Mouse (Mus musculus) urinary bladder, postnatal 36 days (tissue): ENCODE data around the gene Fam229a.

Experiments
- DNase-seq, 2 experiments: peaks; one replicate each; pipeline ENCODE4 v3.0.0; 2022; ENCODE audit warnings: low spot score in 2 of 2, mixed read lengths in 1 of 2

Fam229a gene

GRCm38 (mm10) chr4:129495672-129496562 is 4.9 kb downstream of the Fam229a start:
- no peak for DNase-seq

DNA sequence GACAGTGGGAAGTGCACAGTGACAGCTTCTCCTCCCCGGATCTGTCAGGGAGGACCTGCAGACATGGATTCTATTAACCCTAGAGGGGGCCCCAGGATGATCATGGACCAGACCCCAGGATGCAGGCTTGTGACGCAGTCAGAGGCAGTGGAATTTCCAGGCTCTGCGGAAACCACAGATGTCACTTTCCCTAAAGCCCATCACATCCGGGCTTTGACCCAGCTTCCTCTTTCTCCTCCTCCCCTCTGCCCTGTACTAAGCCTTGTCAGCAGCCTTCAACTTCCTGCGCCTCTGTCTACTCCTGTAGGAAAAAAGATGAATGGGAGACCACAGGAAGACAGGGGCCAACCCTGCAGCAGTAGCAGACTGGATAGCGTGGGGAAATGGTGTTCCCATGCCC is 5.6 kb downstream of the Fam229a start:
- DNase-seq: no peak

GRCm38 (mm10) chr4:129498941-129499340 is 8.0 kb downstream of the Fam229a start:
- DNase-seq: no peak

GRCm38 (mm10) chr4:129500017-129500416 is 9.0 kb downstream of the Fam229a start:
- no peak for DNase-seq

DNA sequence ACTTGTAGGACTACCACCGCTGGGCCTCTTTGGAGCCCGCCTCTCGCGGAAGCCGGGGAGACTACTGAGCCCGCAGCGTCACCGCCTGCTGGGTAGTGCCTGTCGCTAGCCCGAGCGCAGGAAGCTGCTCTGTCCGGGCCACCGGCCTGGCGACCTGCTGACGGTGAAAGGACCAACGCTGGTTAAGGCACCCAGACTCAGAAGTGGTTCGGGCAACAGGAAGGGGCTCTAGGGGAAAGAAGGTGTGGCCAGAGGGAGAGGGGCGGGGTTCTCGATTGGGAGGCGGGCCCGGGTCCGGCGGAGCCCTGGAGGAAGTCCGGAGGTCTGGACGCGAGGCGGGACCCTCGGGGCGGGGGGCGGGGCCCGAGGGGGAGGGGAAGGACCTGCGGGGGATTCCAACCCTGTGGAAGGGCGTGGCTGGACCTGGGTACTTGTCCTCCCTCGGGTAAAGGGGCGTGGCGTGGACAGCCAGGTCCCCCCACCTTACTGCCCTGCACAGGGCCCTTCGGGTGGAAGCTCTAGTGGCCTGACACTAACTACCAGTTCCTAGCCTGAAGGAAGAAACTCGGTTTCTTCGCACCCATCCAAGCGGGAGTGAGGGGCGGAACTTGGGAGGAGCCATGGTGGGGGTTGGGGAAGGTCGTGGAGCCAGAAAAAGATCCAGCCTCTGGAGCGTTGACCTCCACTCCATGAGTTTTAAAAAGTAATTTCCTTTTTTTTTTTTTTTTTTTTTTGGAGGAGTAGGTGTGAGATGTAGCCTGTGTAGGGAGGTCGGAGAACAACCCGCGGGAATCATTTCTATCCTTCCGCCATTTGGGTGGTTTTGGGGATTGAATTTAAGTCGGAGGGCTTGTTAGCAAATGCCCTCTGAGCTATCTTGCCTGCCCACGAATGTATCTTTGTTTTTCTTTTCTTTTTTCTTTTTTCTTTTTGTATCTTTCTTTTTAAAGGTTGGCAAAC is 9.9 kb downstream of the Fam229a start:
- DNase-seq: peak; percentile 89 to 91

DNA sequence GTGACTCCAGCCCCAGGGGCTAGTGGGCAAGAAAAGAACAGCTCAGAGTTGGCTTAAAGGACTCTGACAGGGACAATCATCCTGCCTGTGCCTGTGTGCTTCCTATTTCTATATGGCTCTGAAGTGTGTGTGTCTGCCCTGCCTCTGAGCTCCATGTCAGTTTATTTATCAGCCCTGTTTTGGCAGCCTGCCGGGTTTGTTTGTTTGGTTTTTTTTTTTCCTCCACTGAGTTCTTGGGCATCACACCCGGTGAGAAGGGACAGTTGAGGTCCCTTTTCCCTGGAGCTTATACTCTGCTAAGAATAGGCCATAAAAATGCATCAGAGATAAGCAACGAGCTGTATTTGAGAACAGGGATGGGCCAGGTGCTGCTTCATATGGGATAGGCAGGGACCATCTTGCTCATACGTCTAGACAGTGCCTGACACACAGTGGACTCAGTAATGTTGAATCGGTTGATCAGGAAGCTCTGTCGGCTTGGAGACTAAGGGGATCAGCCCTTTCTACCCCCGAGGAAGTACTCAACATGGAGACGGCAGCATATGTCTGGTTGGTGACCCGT is 11.4 kb downstream of the Fam229a start:
- peak in 1 of 2 experiments; percentile 22 for DNase-seq

GRCm38 (mm10) chr4:129502901-129503444 is 12.0 kb downstream of the Fam229a start:
- no peak for DNase-seq

DNA sequence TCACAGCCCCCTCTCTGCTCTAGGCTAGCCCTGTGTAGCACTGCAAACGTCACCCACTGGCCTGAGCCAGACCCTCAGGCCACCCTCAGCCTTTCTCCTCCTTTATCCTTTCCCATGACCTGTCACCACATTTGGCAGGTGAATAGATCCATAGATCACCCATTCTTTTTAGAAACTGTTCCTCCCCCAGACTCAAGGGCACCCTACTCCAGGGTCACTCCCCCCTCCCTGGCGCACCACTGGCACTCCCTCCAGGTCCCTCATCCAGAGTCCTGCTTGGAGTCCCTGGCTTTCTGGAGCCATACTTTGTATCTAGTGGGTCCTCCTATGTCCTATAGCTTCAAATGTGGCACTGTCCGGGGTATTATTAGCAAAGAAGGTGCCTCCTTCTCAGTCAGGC is 14.5 kb downstream of the Fam229a start:
- no peak for DNase-seq

GRCm38 (mm10) chr4:129507434-129508236 is 16.6 kb downstream of the Fam229a start:
- DNase-seq: no peak

GRCm38 (mm10) chr4:129508237-129508515 is 17.2 kb downstream of the Fam229a start:
- DNase-seq: no peak

- DNase-seq: peak in 1 of 2 experiments; percentile 25
These were observed 18.0 kb downstream of the Fam229a start for GRCm38 (mm10) chr4:129508834-129509600.

DNA sequence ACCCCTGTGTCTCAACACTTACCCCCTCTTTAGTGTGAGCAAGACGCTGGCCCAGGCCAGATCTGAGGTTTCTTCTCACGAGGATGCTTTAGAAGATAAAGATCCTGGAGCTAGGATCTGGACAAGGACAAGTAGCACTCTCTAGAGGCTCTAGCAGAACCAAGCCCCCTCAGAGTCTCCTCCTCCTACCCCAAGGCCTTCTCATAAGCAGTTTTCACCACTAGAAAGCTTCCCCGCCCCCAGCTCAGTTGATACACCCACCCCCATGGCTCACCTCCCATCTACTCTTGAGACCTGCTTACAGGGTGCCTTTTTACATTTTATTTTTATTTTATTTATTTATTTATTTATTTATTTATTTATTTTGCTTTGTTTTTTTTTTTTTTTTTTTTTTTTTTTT is 18.7 kb downstream of the Fam229a start:
- no peak for DNase-seq

- no peak for DNase-seq
These were observed 19.9 kb downstream of the Fam229a start for GRCm38 (mm10) chr4:129510723-129511412.

DNA sequence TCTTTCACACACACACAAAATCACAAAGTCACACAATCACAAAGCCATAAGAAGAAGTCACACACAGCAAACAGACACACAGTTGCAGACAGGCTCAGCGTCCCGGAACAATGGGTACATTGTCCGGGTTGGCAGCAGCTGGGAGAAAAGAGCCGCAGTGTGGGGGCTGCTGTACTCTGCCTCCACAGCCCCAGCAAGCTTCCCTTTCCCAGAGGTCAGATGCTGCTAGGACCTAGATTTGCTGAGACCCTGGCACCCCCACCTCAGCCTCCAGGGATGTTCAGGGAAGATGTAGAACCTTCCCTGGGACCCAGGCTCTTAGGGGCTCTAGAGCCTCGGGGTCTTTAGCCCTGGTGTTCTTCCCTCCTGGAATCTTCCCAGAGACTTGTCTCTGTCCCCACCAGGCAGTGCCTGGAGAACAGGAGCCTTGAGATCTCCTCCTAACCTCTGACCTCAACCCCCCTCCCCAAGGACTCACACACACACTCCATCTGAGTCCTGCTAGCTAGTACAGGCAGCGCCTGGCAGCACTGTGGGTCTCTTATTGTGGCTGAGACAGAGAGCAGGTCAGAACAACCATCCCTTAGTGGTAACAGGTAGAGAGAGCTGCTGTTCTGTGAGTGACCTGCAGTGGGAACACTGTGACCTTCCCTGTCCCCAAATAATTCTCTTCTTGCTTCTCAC is 20.6 kb downstream of the Fam229a start:
- no peak for DNase-seq

DNA sequence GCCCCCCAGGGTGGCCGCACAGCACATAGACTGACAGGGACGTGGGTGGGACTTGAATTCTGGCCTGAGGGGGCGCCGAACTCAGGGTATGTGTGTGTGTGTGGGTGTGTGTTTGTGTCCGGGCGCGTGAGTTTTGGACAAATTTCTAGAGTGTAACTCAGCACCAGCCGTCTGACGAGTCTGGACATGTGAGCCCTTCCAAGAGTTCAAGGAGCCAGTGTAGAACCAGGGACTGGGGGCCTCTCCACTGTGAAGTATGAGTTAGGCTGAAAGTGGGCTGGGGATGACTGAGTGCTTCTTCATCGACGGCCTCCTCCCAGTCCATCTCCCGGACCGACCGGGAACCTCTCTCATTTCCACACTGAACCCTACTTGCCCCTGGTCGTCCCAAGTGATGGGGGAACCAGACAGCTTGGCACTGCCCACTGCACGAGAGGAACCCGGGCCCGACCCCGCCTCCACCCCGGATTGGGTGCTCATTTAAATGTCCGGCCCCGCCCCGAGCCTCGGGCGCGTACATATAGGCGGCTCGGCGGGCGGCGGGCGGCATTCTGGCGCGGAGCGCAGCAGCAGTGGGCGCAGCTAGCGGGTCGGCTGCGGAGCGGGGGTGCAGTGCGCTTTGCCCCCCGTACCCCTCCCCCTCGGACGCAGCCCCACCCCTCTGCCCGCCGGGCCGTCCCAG is 22.2 kb downstream of the Fam229a start, which contains the start of gene Marcksl1:
TSS of gene Marcksl1 (plus strand) at position 496 of the 682 bp plus-strand sequence.
- DNase-seq: peak; percentile 83 to 87

- DNase-seq: no peak
These were observed 22.9 kb downstream of the Fam229a start for GRCm38 (mm10) chr4:129513891-129514290.

DNA sequence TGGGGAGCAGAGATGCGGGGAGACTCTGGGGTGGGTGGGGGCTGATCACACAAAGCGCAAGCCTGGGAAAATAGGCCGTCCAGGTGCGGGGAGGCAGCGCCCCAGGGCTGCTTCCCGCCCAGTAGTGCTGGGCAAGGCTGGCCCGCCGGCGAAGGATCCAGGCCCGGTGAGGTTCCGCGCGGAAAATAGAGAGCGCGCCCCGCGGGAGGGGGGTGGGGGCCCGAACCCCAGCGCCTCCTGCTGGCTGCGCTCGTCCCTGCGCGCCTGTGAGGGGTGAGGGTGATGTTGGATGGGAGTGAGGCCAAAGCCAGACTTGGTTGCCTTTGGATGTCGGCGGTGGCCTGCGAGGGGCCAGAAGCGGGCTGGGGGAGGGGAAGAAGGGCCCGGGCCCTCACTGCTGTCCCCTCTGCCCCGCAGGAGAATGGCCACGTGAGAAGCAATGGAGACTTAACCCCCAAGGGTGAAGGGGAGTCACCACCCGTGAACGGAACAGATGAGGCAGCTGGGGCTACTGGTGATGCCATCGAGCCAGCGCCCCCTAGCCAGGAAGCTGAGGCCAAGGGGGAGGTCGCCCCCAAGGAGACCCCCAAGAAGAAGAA is 23.4 kb downstream of the Fam229a start:
- DNase-seq: peak; percentile 45 to 52

- peak; percentile 43 to 65 for DNase-seq
These were observed 25.9 kb downstream of the Fam229a start for GRCm38 (mm10) chr4:129516925-129517324.
